Mouse (Mus musculus) spleen, postnatal 4 days (tissue): ENCODE measurements at regions not wholly inside any gene's neighbourhood (a gene's known extent, or its start where the extent isn't known, plus 50 kb on each side); places are given as distances from the start of the nearest gene placed in this dataset.

Experiments used
- DNase-seq, 2 experiments: peaks; one replicate each; pipeline ENCODE4 v3.0.0; 2022; ENCODE audit warnings: low spot score in 2 of 2

GRCm38 (mm10) chr12:29121159-29121558 lies 369.6 kb downstream of the Eipr1 start:
- DNase-seq = no peak

- no peak for DNase-seq
These were observed 371.3 kb downstream of the Eipr1 start for GRCm38 (mm10) chr12:29122931-29123330.

GRCm38 (mm10) chr12:29124079-29124668 lies 372.6 kb downstream of the Eipr1 start:
- DNase-seq = no peak

- DNase-seq = no peak
These were observed 377.2 kb downstream of the Eipr1 start for GRCm38 (mm10) chr12:29128844-29129243.

GRCm38 (mm10) chr12:29129331-29129730 lies 377.7 kb downstream of the Eipr1 start:
- DNase-seq = no peak

GRCm38 (mm10) chr12:29134326-29134725 lies 382.7 kb downstream of the Eipr1 start:
- no peak for DNase-seq

GRCm38 (mm10) chr12:29136850-29137268 lies 385.3 kb downstream of the Eipr1 start:
- DNase-seq = no peak

GRCm38 (mm10) chr12:29137455-29137854 lies 385.9 kb downstream of the Eipr1 start:
- no peak for DNase-seq

GRCm38 (mm10) chr12:29140576-29140975 lies 387.6 kb upstream of the Myt1l start:
- no peak for DNase-seq

- no peak for DNase-seq
These were observed 387.1 kb upstream of the Myt1l start for GRCm38 (mm10) chr12:29141132-29141531.

- DNase-seq = no peak
These were observed 386.3 kb upstream of the Myt1l start for GRCm38 (mm10) chr12:29141855-29142254.

- no peak for DNase-seq
These were observed 384.9 kb upstream of the Myt1l start for GRCm38 (mm10) chr12:29143297-29143696.

GRCm38 (mm10) chr12:29160920-29161319 lies 367.3 kb upstream of the Myt1l start:
- no peak for DNase-seq

- no peak for DNase-seq
These were observed 366.6 kb upstream of the Myt1l start for GRCm38 (mm10) chr12:29161546-29161945.

- no peak for DNase-seq
These were observed 363.5 kb upstream of the Myt1l start for GRCm38 (mm10) chr12:29164701-29165100.

GRCm38 (mm10) chr12:29166316-29166715 lies 361.9 kb upstream of the Myt1l start:
- no peak for DNase-seq

- no peak for DNase-seq
These were observed 360.3 kb upstream of the Myt1l start for GRCm38 (mm10) chr12:29167922-29168321.

- no peak for DNase-seq
These were observed 352.3 kb upstream of the Myt1l start for GRCm38 (mm10) chr12:29175698-29176440.

GRCm38 (mm10) chr12:29177145-29177544 lies 351.0 kb upstream of the Myt1l start:
- no peak for DNase-seq

GRCm38 (mm10) chr12:29178168-29178895 lies 349.9 kb upstream of the Myt1l start:
- no peak for DNase-seq

GRCm38 (mm10) chr12:29179405-29179804 lies 348.8 kb upstream of the Myt1l start:
- no peak for DNase-seq

GRCm38 (mm10) chr12:29180576-29180975 lies 347.6 kb upstream of the Myt1l start:
- DNase-seq = no peak

- no peak for DNase-seq
These were observed 340.6 kb upstream of the Myt1l start for GRCm38 (mm10) chr12:29187619-29188018.
